Mouse (Mus musculus) stomach, postnatal 0 days (tissue): ENCODE data around the gene Hapln2. TPM values are rescaled to one million over a fixed set of nuclear protein-coding genes. Genes with fewer than 3 reads are reported as not detected.

Source experiments
- ATAC-seq: fragments of 200-750 bp; cut with Nextera tagmentation; 2 replicates; pipeline ENCODE4 v1.8.0; 2017; ENCODE audit not compliant: low FRiP score, low TSS enrichment
- DNase-seq: peaks from one replicate; pipeline ENCODE4 v3.0.0-alpha.2; 2016; ENCODE audit warnings: low spot score
- H3K27ac ChIP-seq: fragments of 300-500 bp; sonication (generic); replicated peaks from 2 replicates; pipeline ENCODE4 v1.5.1; 2014; ENCODE audit warnings: mild to moderate bottlenecking, control low read depth
- H3K27me3 ChIP-seq: fragments of 300-500 bp; sonication (generic); 2 replicates; pipeline ENCODE4 v1.6.1; 2014; ENCODE audit warnings: low read length; ENCODE audit not compliant: control insufficient read depth, insufficient read depth
- H3K36me3 ChIP-seq: fragments of 300-500 bp; sonication (generic); 2 replicates; pipeline ENCODE4 v1.6.1; 2014; ENCODE audit warnings: low read length, mixed read lengths; ENCODE audit not compliant: control insufficient read depth, insufficient read depth
- H3K4me1 ChIP-seq: fragments of 300-500 bp; sonication (generic); replicated peaks from 2 replicates; pipeline ENCODE4 v1.6.1; 2014; ENCODE audit warnings: antibody characterized with exemption; ENCODE audit not compliant: control insufficient read depth, insufficient read depth
- H3K4me2 ChIP-seq: fragments of 300-500 bp; sonication (generic); replicated peaks from 2 replicates; pipeline ENCODE4 v1.6.1; 2014; ENCODE audit warnings: low read depth, mild to moderate bottlenecking, control low read depth, moderate library complexity
- H3K4me3 ChIP-seq: fragments of 300-500 bp; sonication (generic); 2 replicates; pipeline ENCODE4 v1.5.1; 2014; ENCODE audit warnings: low read depth, low read length, control low read depth
- H3K9ac ChIP-seq: fragments of 300-500 bp; sonication (generic); 2 replicates; pipeline ENCODE4 v1.6.1; 2014; ENCODE audit warnings: mild to moderate bottlenecking, low read length, control low read depth, mixed read lengths
- H3K9me3 ChIP-seq: fragments of 300-500 bp; sonication (generic); 2 replicates; pipeline ENCODE4 v1.6.1; 2016; ENCODE audit warnings: low read length; ENCODE audit not compliant: control insufficient read depth
- CTCF ChIP-seq: IDR thresholded peaks from 2 replicates; pipeline ENCODE4 v1.5.1; 2016; ENCODE audit warnings: antibody characterized with exemption, low read depth, mild to moderate bottlenecking, moderate library complexity
- EP300 ChIP-seq: optimal IDR thresholded peaks from 2 replicates; pipeline ENCODE3; 2016; ENCODE audit warnings: antibody characterized with exemption
- WGBS: fragments of 180-500 bp; shearing (Covaris S2); extraction: QIAGEN DNeasy Blood & Tissue Kit; methylation state at CpG from one replicate; pipeline ENCODE4 v1.1.7; 2014; 5-methylcytosine and 5-hydroxymethylcytosine counted together
- polyA plus RNA-seq: library from polyadenylated mRNA; unstranded; fragments of >200 nt; fragmentation: Nextera tagmentation; extraction: Ambion mirVana; gene quantifications from 2 replicates; pipeline ENCODE4 v1.2.1, GENCODE M21; 2015

Hapln2 gene
- polyA plus RNA-seq, 1 experiment from 2014 or later = not detected

GRCm38 (mm10) chr3:88057902-88058696 lies 30.7 kb upstream of the Hapln2 start, which contains the start of gene Naxe:
Gene Naxe (minus strand): TSS chr3:88058495.
- Histone ChIP-seq H3K9me3 (no peaks in the 10 kb centered on the region), H3K4me2 (peak within 1 kb of the TSS; percentile 95), H3K4me1 (0 out of 2 replicates have a peak, but pooled peaks cover 2% of the 10 kb centered on the region), H3K27ac (peak within 1 kb of the TSS; percentile 58), H3K27me3 (no peaks in the 10 kb centered on the region), H3K9ac (peak within 1 kb of the TSS; percentile 83), H3K4me3 (peak within 1 kb of the TSS; percentile 88), H3K36me3 (peaks cover 9% of the 10 kb centered on the region)
- peak; percentile 94 for DNase-seq
- WGBS = under 1% methylated on average over 58 of the region's 60 CpGs
- ATAC-seq = peak; percentile 96
- TF ChIP-seq EP300 (no peak), CTCF (no peak)

- H3K4me2 ChIP-seq = peak overlapping the region; percentile 95; the same call in 1 of the 2 replicates
- H3K36me3 ChIP-seq = peaks cover 9% of the 10 kb centered on the region
- DNase-seq (no peak), ATAC-seq (no peak)
- no peaks in the 10 kb centered on the region for H3K27me3 ChIP-seq
- H3K9ac ChIP-seq = peak overlapping the region; percentile 83; the same call in 1 of the 2 replicates
- no peaks in the 10 kb centered on the region for H3K9me3 ChIP-seq
- TF ChIP-seq EP300 (no peak), CTCF (no peak)
- WGBS = 86% methylated on average over 6 of the region's 6 CpGs
- H3K4me1 ChIP-seq = 0 out of 2 replicates have a peak, but pooled peaks cover 2% of the 10 kb centered on the region
- H3K27ac ChIP-seq = no peak overlapping the region
- no peak overlapping the region for H3K4me3 ChIP-seq
Measured at GRCm38 (mm10) chr3:88057030-88057429, 29.6 kb upstream of the Hapln2 start.

- H3K9me3 ChIP-seq = no peaks in the 10 kb centered on the region
- peak overlapping the region; percentile 59 for H3K27ac ChIP-seq
- no peaks in the 10 kb centered on the region; the same call in 1 of the 2 replicates for H3K36me3 ChIP-seq
- H3K9ac ChIP-seq = no peak overlapping the region
- H3K4me3 ChIP-seq = no peak overlapping the region
- peak; percentile 53 for DNase-seq
- no peaks in the 10 kb centered on the region for H3K4me1 ChIP-seq
- H3K27me3 ChIP-seq = no peaks in the 10 kb centered on the region
- WGBS = 43% methylated on average over 3 of the region's 3 CpGs
- no peak overlapping the region for H3K4me2 ChIP-seq
- peak; percentile 97 for ATAC-seq
- TF ChIP-seq EP300 (no peak), CTCF (peak; percentile 23)
Measured at GRCm38 (mm10) chr3:88049532-88049931, 22.1 kb upstream of the Hapln2 start.

GRCm38 (mm10) chr3:88042661-88043421 lies 15.5 kb upstream of the Hapln2 start, which contains the start of gene Gpatch4:
Gene Gpatch4 (plus strand): TSS chr3:88043108.
- Histone ChIP-seq H3K27me3 (no peaks in the 10 kb centered on the region), H3K27ac (peak within 1 kb of the TSS; percentile 56), H3K9ac (peak within 1 kb of the TSS; percentile 62), H3K4me1 (no peaks in the 10 kb centered on the region), H3K36me3 (no peaks in the 10 kb centered on the region), H3K4me3 (peak within 1 kb of the TSS; percentile 78), H3K4me2 (peak within 1 kb of the TSS; percentile 66), H3K9me3 (no peaks in the 10 kb centered on the region)
- ATAC-seq (peak; percentile 95), DNase-seq (peak; percentile 87)
- TF ChIP-seq EP300 (no peak), CTCF (no peak)
- WGBS = 8% methylated on average over 36 of the region's 36 CpGs

GRCm38 (mm10) chr3:88035561-88036293 lies 8.3 kb upstream of the Hapln2 start:
- Histone ChIP-seq H3K9me3 (no peaks in the 10 kb centered on the region), H3K4me3 (no peak overlapping the region), H3K9ac (no peak overlapping the region), H3K4me2 (no peak overlapping the region), H3K27ac (no peak overlapping the region), H3K36me3 (no peaks in the 10 kb centered on the region), H3K27me3 (no peaks in the 10 kb centered on the region), H3K4me1 (no peaks in the 10 kb centered on the region)
- no peak for TF ChIP-seq CTCF
- no peak for TF ChIP-seq EP300
- DNase-seq = no peak
- ATAC-seq = peak; percentile 61
- WGBS = 66% methylated on average over 1 of the region's 1 CpGs
